Mouse (Mus musculus): ENCODE data around the gene Arhgef16. TPM values are rescaled to one million over a fixed set of nuclear protein-coding genes. Genes with fewer than 3 reads are reported as not detected.

Gene Arhgef16
- polyA plus RNA-seq, 1 experiment from 2014 or later = 1.4 TPM

GRCm38 (mm10) chr4:154273000-154273399 is 28.5 kb downstream of the Arhgef16 start:
- WGBS = 55% methylated on average over 3 of the region's 3 CpGs
- H3K9me3 ChIP-seq = no peaks in the 10 kb centered on the region
- H3K4me3 ChIP-seq = no peak overlapping the region
- no peaks in the 10 kb centered on the region for H3K4me1 ChIP-seq
- H3K36me3 ChIP-seq (replicated peaks) = no peaks in the 10 kb centered on the region
- H3K27ac ChIP-seq = no peak overlapping the region
- no peak overlapping the region for H3K9ac ChIP-seq
- H3K27me3 ChIP-seq (replicated peaks) = no peaks in the 10 kb centered on the region
- no peak for ATAC-seq (replicated peaks)
- H3K4me2 ChIP-seq = no peak overlapping the region

- 62% methylated on average over 10 of the region's 10 CpGs for WGBS
- H3K9me3 ChIP-seq = no peaks in the 10 kb centered on the region
- no peak for ATAC-seq (replicated peaks)
Observed at GRCm38 (mm10) chr4:154269520-154269919, 32.0 kb downstream of the Arhgef16 start.

GRCm38 (mm10) chr4:154267511-154267910 is 34.0 kb downstream of the Arhgef16 start:
- H3K4me2 ChIP-seq = no peak overlapping the region
- H3K27ac ChIP-seq = no peak overlapping the region
- H3K27me3 ChIP-seq (replicated peaks) = no peaks in the 10 kb centered on the region
- H3K9ac ChIP-seq = no peak overlapping the region
- H3K4me1 ChIP-seq = no peaks in the 10 kb centered on the region
- 81% methylated on average over 6 of the region's 6 CpGs for WGBS
- no peak overlapping the region for H3K4me3 ChIP-seq
- ATAC-seq (replicated peaks) = no peak
- no peaks in the 10 kb centered on the region for H3K36me3 ChIP-seq (replicated peaks)
- no peaks in the 10 kb centered on the region for H3K9me3 ChIP-seq

More at GRCm38 (mm10) chr4:154269520-154269919, 32.0 kb downstream of the Arhgef16 start:
- no peak overlapping the region for H3K4me3 ChIP-seq
- no peak overlapping the region for H3K27ac ChIP-seq
- H3K4me2 ChIP-seq = no peak overlapping the region
- no peaks in the 10 kb centered on the region for H3K27me3 ChIP-seq (replicated peaks)
- H3K4me1 ChIP-seq = no peaks in the 10 kb centered on the region
- no peak overlapping the region for H3K9ac ChIP-seq
- H3K36me3 ChIP-seq (replicated peaks) = no peaks in the 10 kb centered on the region

- no peak overlapping the region for H3K27ac ChIP-seq
- no peaks in the 10 kb centered on the region for H3K4me1 ChIP-seq
- no peak for ATAC-seq (replicated peaks)
- H3K36me3 ChIP-seq (replicated peaks) = no peaks in the 10 kb centered on the region
- no peak overlapping the region for H3K9ac ChIP-seq
- H3K9me3 ChIP-seq = no peaks in the 10 kb centered on the region
- H3K27me3 ChIP-seq (replicated peaks) = no peaks in the 10 kb centered on the region
- H3K4me3 ChIP-seq = no peak overlapping the region
- no peak overlapping the region for H3K4me2 ChIP-seq
- 58% methylated on average over 4 of the region's 4 CpGs for WGBS
Observed at GRCm38 (mm10) chr4:154262071-154262470, 39.4 kb downstream of the Arhgef16 start.

- Histone ChIP-seq H3K27ac (no peak overlapping the region), H3K27me3 (replicated peaks) (no peaks in the 10 kb centered on the region), H3K36me3 (replicated peaks) (no peaks in the 10 kb centered on the region), H3K9ac (no peak overlapping the region), H3K4me2 (no peak overlapping the region), H3K4me1 (no peaks in the 10 kb centered on the region), H3K9me3 (no peaks in the 10 kb centered on the region), H3K4me3 (no peak overlapping the region)
- ATAC-seq (replicated peaks) = no peak
- WGBS = 88% methylated on average over 5 of the region's 5 CpGs
Observed at GRCm38 (mm10) chr4:154260755-154261154, 40.7 kb downstream of the Arhgef16 start.

GRCm38 (mm10) chr4:154252537-154253255 is 48.8 kb downstream of the Arhgef16 start:
- Histone ChIP-seq H3K4me3 (no peak overlapping the region), H3K27ac (no peak overlapping the region), H3K27me3 (replicated peaks) (no peaks in the 10 kb centered on the region), H3K9ac (no peak overlapping the region), H3K4me2 (no peak overlapping the region), H3K4me1 (0 out of 2 replicates have a peak, but pooled peaks cover 3% of the 10 kb centered on the region), H3K36me3 (replicated peaks) (no peaks in the 10 kb centered on the region), H3K9me3 (no peaks in the 10 kb centered on the region)
- ATAC-seq (replicated peaks) = no peak
- WGBS = 89% methylated on average over 20 of the region's 20 CpGs

- no peak for ATAC-seq (replicated peaks)
- no peaks in the 10 kb centered on the region for H3K9me3 ChIP-seq
- 46% methylated on average over 8 of the region's 8 CpGs for WGBS
- 0 out of 2 replicates have a peak, but pooled peaks cover 6% of the 10 kb centered on the region for H3K4me1 ChIP-seq
- H3K4me2 ChIP-seq = peak overlapping the region; percentile 1; the same call in 1 of the 2 replicates
- no peak overlapping the region for H3K9ac ChIP-seq
- no peak overlapping the region for H3K4me3 ChIP-seq
- no peaks in the 10 kb centered on the region for H3K36me3 ChIP-seq (replicated peaks)
- 0 out of 2 replicates have a peak overlapping the region, but pooled peaks have one; percentile 26 for H3K27ac ChIP-seq
- H3K27me3 ChIP-seq (replicated peaks) = no peaks in the 10 kb centered on the region
Observed at GRCm38 (mm10) chr4:154249316-154249715, 52.2 kb downstream of the Arhgef16 start.

GRCm38 (mm10) chr4:154248092-154248805 is 53.2 kb downstream of the Arhgef16 start:
- Histone ChIP-seq H3K4me3 (no peak overlapping the region), H3K4me1 (0 out of 2 replicates have a peak, but pooled peaks cover 6% of the 10 kb centered on the region), H3K9ac (no peak overlapping the region), H3K4me2 (no peak overlapping the region), H3K9me3 (no peaks in the 10 kb centered on the region), H3K27ac (no peak overlapping the region), H3K36me3 (replicated peaks) (no peaks in the 10 kb centered on the region), H3K27me3 (replicated peaks) (no peaks in the 10 kb centered on the region)
- WGBS = 74% methylated on average over 21 of the region's 21 CpGs
- ATAC-seq (replicated peaks) = no peak

GRCm38 (mm10) chr4:154247207-154248091 is 54.0 kb downstream of the Arhgef16 start:
- Histone ChIP-seq H3K4me3 (no peak overlapping the region), H3K27me3 (replicated peaks) (no peaks in the 10 kb centered on the region), H3K27ac (no peak overlapping the region), H3K4me2 (no peak overlapping the region), H3K36me3 (replicated peaks) (no peaks in the 10 kb centered on the region), H3K9ac (no peak overlapping the region), H3K9me3 (no peaks in the 10 kb centered on the region), H3K4me1 (0 out of 2 replicates have a peak, but pooled peaks cover 6% of the 10 kb centered on the region)
- ATAC-seq (replicated peaks) = no peak
- 44% methylated on average over 22 of the region's 22 CpGs for WGBS

- H3K4me3 ChIP-seq = no peak overlapping the region
- H3K9ac ChIP-seq = no peak overlapping the region
- 0 out of 2 replicates have a peak, but pooled peaks cover 6% of the 10 kb centered on the region for H3K4me1 ChIP-seq
- no peak overlapping the region for H3K27ac ChIP-seq
- no peaks in the 10 kb centered on the region for H3K9me3 ChIP-seq
- H3K4me2 ChIP-seq = peak overlapping the region; percentile 33
- no peaks in the 10 kb centered on the region for H3K36me3 ChIP-seq (replicated peaks)
- H3K27me3 ChIP-seq (replicated peaks) = no peaks in the 10 kb centered on the region
- no peak for ATAC-seq (replicated peaks)
- 9% methylated on average over 19 of the region's 19 CpGs for WGBS
Observed at GRCm38 (mm10) chr4:154246115-154247040, 55.1 kb downstream of the Arhgef16 start.

GRCm38 (mm10) chr4:154245342-154245741 is 56.1 kb downstream of the Arhgef16 start:
- H3K27me3 ChIP-seq (replicated peaks) = no peaks in the 10 kb centered on the region
- H3K27ac ChIP-seq = no peak overlapping the region
- no peak overlapping the region for H3K4me2 ChIP-seq
- H3K4me3 ChIP-seq = no peak overlapping the region
- no peaks in the 10 kb centered on the region for H3K9me3 ChIP-seq
- no peaks in the 10 kb centered on the region for H3K36me3 ChIP-seq (replicated peaks)
- H3K4me1 ChIP-seq = 0 out of 2 replicates have a peak, but pooled peaks cover 6% of the 10 kb centered on the region
- H3K9ac ChIP-seq = no peak overlapping the region
- ATAC-seq (replicated peaks) = no peak
- 79% methylated on average over 7 of the region's 7 CpGs for WGBS
